ENCODE assay signal across 11 mouse cellular contexts in the genomic region with DNA sequence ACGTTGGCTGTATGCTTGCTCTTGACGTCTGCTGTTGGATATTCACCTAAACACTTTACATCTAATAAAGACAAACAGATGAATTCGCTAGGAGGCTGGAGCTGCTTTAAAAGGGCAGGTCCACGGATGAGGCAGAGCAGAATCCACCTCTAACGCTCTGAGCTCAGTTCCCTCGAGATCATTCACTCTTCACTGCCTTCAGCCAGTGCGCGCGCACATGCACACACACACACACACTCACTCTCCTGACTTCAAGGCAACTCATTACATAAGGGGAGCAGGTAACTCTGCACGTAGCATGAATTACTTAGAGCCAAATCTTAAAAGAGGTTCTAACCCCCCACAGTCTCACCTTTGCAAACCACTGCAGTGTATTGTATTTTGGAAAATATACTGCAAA. TPM values are rescaled to one million over a fixed set of nuclear protein-coding genes. Genes with fewer than 3 reads are reported as not detected.
DNase-seq lines count a peak whose midpoint lies in the region; ATAC-seq lines count a peak whose summit lies in the region.
"Had no signal": no experiment of that assay in that cellular context is flagged by ENCODE, and none has a peak within 500 bp of the region (broad histone marks: within the 10 kb centered on the region; RNA-seq: fewer than 3 reads in every experiment).

No protein-coding gene starts in this region.

- WGBS in neural tube, embryonic 12.5 days: 60% methylated on average over 10 of the region's 10 CpGs
- 46% methylated on average over 10 of the region's 10 CpGs for WGBS in midbrain, embryonic 15.5 days

- no peaks in the 10 kb centered on the region for H3K9me3 ChIP-seq in neural tube, embryonic 12.5 days
- H3K9me3 ChIP-seq in midbrain, embryonic 15.5 days: no peaks in the 10 kb centered on the region
- H3K9me3 ChIP-seq: forebrain, embryonic 10.5 days; liver, embryonic 15.5 days had no signal

- peaks cover 6% of the 10 kb centered on the region; the same call in 1 of the 2 replicates for H3K36me3 ChIP-seq in neural tube, embryonic 12.5 days
- peaks cover 5% of the 10 kb centered on the region; the same call in 1 of the 2 replicates for H3K36me3 ChIP-seq in midbrain, embryonic 15.5 days (replicated peaks)
- no peaks in the 10 kb centered on the region for H3K36me3 ChIP-seq in splenic B cell, adult 2 months (ENCODE audit: control insufficient read depth, insufficient read depth, low read length, poor library complexity, severe bottlenecking)

- ATAC-seq in neural tube, embryonic 12.5 days (ENCODE audit: low FRiP score, low read depth): no peak
- ATAC-seq in midbrain, embryonic 15.5 days (replicated peaks): no peak

- no peak for DNase-seq in neural tube, embryonic 10.5 days (ENCODE audit: extremely low spot score, low spot score)
- peak; percentile 40 for DNase-seq in cerebellum, adult 9-11 months
- peak; percentile 15 for DNase-seq in splenic B cell, adult 2 months (ENCODE audit: low read depth, low spot score)
- DNase-seq in heart, postnatal 4 days: no peak
- no peak for DNase-seq in ovary, postnatal 10 days (ENCODE audit: low spot score)
- DNase-seq: adrenal gland, postnatal 14 days; kidney, adult 11 months had no signal

- no peak overlapping the region for H3K4me3 ChIP-seq in neural tube, embryonic 12.5 days
- peak overlapping the region; percentile 86; the same call in 1 of the 2 replicates for H3K4me3 ChIP-seq in midbrain, embryonic 15.5 days
- H3K4me3 ChIP-seq: liver, embryonic 15.5 days had no signal

- H3K4me2 ChIP-seq in neural tube, embryonic 12.5 days (replicated peaks): peak overlapping the region; percentile 81
- H3K4me2 ChIP-seq in midbrain, embryonic 15.5 days: peak overlapping the region; percentile 71
- H3K4me2 ChIP-seq: liver, embryonic 15.5 days had no signal

- H3K9ac ChIP-seq in neural tube, embryonic 12.5 days: no peak overlapping the region
- H3K9ac ChIP-seq in midbrain, embryonic 15.5 days: no peak overlapping the region; the same call in 1 of the 2 replicates
- H3K9ac ChIP-seq: liver, embryonic 15.5 days had no signal

- peaks cover 12% of the 10 kb centered on the region for H3K4me1 ChIP-seq in neural tube, embryonic 12.5 days
- H3K4me1 ChIP-seq in midbrain, embryonic 15.5 days: peaks cover 26% of the 10 kb centered on the region

- H3K27ac ChIP-seq in neural tube, embryonic 12.5 days: no peak overlapping the region
- no peak overlapping the region for H3K27ac ChIP-seq in midbrain, embryonic 15.5 days
- H3K27ac ChIP-seq: forebrain, embryonic 10.5 days; liver, embryonic 15.5 days had no signal

- no peaks in the 10 kb centered on the region for H3K27me3 ChIP-seq in neural tube, embryonic 12.5 days (replicated peaks)
- H3K27me3 ChIP-seq in midbrain, embryonic 15.5 days (replicated peaks): 0 out of 2 replicates have a peak, but pooled peaks cover 3% of the 10 kb centered on the region
- no peaks in the 10 kb centered on the region; the same call in 1 of the 2 replicates for H3K27me3 ChIP-seq in splenic B cell, adult 2 months (ENCODE audit: control insufficient read depth, insufficient read depth, low read length, poor library complexity, severe bottlenecking)

RNA-seq across cellular contexts. Expression of gene Dzank1, which starts 1.4 kb away (rescaled TPM):
- polyA plus RNA-seq in neural tube, embryonic 12.5 days (2016; fragmentation: Nextera tagmentation; extraction: Ambion mirVana): 5.2 and 7.2 TPM in 2 replicates
- polyA plus RNA-seq in midbrain, embryonic 15.5 days (2015; fragmentation: Nextera tagmentation; extraction: Ambion mirVana): 17.8 and 20.3 TPM in 2 replicates
- total RNA-seq in heart, postnatal 4 days (2021): 1 to 10 TPM; 1.5 to 2.6 TPM

RNA-seq across cellular contexts. Expression of gene Polr3f, which starts 1.7 kb away (rescaled TPM):
- 33.3 and 33.9 TPM in 2 replicates for polyA plus RNA-seq in neural tube, embryonic 12.5 days (2016; fragmentation: Nextera tagmentation; extraction: Ambion mirVana)
- polyA plus RNA-seq in midbrain, embryonic 15.5 days (2015; fragmentation: Nextera tagmentation; extraction: Ambion mirVana): 25.3 and 27.9 TPM in 2 replicates
- 10 to 100 TPM; 18.5 to 19.5 TPM for total RNA-seq in heart, postnatal 4 days (2021)

RNA-seq across cellular contexts. Expression of gene Rbbp9, which starts 24.8 kb away (rescaled TPM):
- 53.9 and 58.0 TPM in 2 replicates for polyA plus RNA-seq in neural tube, embryonic 12.5 days (2016; fragmentation: Nextera tagmentation; extraction: Ambion mirVana)
- polyA plus RNA-seq in midbrain, embryonic 15.5 days (2015; fragmentation: Nextera tagmentation; extraction: Ambion mirVana): 57.7 and 59.3 TPM in 2 replicates
- 10 to 100 TPM; 11.2 to 11.8 TPM for total RNA-seq in heart, postnatal 4 days (2021)

RNA-seq across cellular contexts. Expression of gene Sec23b, which starts 30.2 kb away (rescaled TPM):
- 96.1 and 97.2 TPM in 2 replicates for polyA plus RNA-seq in neural tube, embryonic 12.5 days (2016; fragmentation: Nextera tagmentation; extraction: Ambion mirVana)
- 65.0 and 66.2 TPM in 2 replicates for polyA plus RNA-seq in midbrain, embryonic 15.5 days (2015; fragmentation: Nextera tagmentation; extraction: Ambion mirVana)
- total RNA-seq in heart, postnatal 4 days (2021): 10 to 100 TPM; 37.6 to 37.7 TPM

Comparison
In these comparisons a context has a peak if more than half of its experiments do, and no peak if none do; other contexts are left out.
1. DNase-seq: peak in cerebellum, adult 9-11 months (single experiment) and splenic B cell, adult 2 months (single experiment); none in neural tube, embryonic 10.5 days (single experiment), heart, postnatal 4 days (single experiment) and ovary, postnatal 10 days (single experiment).